Mouse (Mus musculus) embryonic facial prominence, embryonic 13.5 days (tissue): ENCODE data around the gene C2cd4d. TPM values are rescaled to one million over a fixed set of nuclear protein-coding genes. Genes with fewer than 3 reads are reported as not detected.

ENCODE experiments used
- polyA plus RNA-seq: library from polyadenylated mRNA; unstranded; fragments of >200 nt; fragmentation: Nextera tagmentation; extraction: Ambion mirVana; gene quantifications from 2 replicates; pipeline ENCODE4 v1.2.1, GENCODE M21; 2015

C2cd4d gene
- polyA plus RNA-seq, 1 experiment from 2014 or later = 3.5 TPM

Other genes starting within 250 kb of the C2cd4d start
- gene Gm10696, start 184.2 kb upstream of the C2cd4d start, polyA plus RNA-seq = not detected in 2 replicates
- gene Gm5286, start 165.7 kb upstream of the C2cd4d start, polyA plus RNA-seq = not detected in 2 replicates
- not detected in 2 replicates for gene Gm4778, start 98.4 kb upstream of the C2cd4d start, polyA plus RNA-seq
- gene Them4, start 52.3 kb upstream of the C2cd4d start, polyA plus RNA-seq = 12.2 and 12.3 TPM in 2 replicates
- 5.2 and 9.2 TPM in 2 replicates for gene Them5, start 20.3 kb upstream of the C2cd4d start, polyA plus RNA-seq
- 2.3 TPM in 2 replicates for gene Rorc, start 10.4 kb downstream of the C2cd4d start, polyA plus RNA-seq
- 0.13 and 0.28 TPM in 2 replicates for gene Lingo4, start 36.1 kb downstream of the C2cd4d start, polyA plus RNA-seq
- gene Tdrkh, start 50.8 kb downstream of the C2cd4d start, polyA plus RNA-seq = 9.0 TPM in 2 replicates
- gene Mrpl9, start 80.9 kb downstream of the C2cd4d start, polyA plus RNA-seq = 64.4 and 68.9 TPM in 2 replicates
- 1.0 TPM in 1 of 2 replicates, not detected in the other for gene Oaz3, start 81.5 kb downstream of the C2cd4d start, polyA plus RNA-seq
- gene Celf3, start 115.9 kb downstream of the C2cd4d start, polyA plus RNA-seq = 6.9 and 9.8 TPM in 2 replicates
- 1.2 and 1.5 TPM in 2 replicates for gene Riiad1, start 117.9 kb downstream of the C2cd4d start, polyA plus RNA-seq
- gene Snx27, start 220.3 kb downstream of the C2cd4d start, polyA plus RNA-seq = 53.5 and 60.0 TPM in 2 replicates